Mouse (Mus musculus): ENCODE results near the gene Dnaaf2. TPM values are rescaled to one million over a fixed set of nuclear protein-coding genes. Genes with fewer than 3 reads are reported as not detected.
"Not testable (repeated sequence)": the region's sequence is repeated elsewhere in the genome, so short reads cannot be mapped to it uniquely, and the experiment has no call there.

The Dnaaf2 gene
- polyA plus RNA-seq, 2 experiments from 2014 or later = 2.5 to 2.8 TPM

DNA sequence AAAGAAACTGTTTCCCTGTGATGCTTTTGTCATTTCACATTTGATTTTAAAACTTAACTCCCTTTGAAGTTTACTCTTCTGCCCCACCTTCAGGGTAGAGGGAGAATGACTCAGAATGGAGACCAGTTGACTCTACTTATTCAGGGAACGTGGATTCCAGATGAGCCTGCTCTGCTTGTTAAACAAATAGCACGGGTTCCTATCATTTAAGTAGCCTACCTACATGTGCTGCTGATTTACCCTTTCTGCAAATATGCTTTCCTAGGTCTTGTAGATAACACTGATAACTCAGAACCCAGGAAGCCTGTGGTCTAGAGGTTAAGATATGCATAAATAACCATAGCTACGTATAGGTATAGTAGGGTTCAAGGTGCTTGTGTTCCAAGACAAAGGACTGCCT, 33.3 kb downstream of the Dnaaf2 start:
- peak; percentile 35 for ATAC-seq

DNA sequence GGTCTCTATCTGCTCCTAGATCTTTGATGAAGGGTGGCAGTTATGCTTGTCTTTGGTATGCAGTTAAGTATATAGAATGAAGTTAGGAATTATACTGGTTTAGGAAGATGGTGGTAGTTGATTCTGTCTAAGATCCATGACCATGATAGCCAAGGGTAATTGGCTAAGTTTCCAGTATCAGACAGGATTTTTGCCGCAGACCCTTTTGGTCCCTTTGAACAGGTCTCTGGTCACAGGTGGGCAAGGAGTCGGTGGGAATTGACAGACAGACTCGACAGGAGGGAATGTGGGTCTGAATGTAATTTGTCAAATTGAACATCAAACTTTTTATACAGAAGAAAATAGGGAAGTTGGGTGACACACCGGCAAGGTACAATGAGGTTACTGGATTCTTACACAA, 34.6 kb downstream of the Dnaaf2 start:
- ATAC-seq = not testable (repeated sequence)

DNA sequence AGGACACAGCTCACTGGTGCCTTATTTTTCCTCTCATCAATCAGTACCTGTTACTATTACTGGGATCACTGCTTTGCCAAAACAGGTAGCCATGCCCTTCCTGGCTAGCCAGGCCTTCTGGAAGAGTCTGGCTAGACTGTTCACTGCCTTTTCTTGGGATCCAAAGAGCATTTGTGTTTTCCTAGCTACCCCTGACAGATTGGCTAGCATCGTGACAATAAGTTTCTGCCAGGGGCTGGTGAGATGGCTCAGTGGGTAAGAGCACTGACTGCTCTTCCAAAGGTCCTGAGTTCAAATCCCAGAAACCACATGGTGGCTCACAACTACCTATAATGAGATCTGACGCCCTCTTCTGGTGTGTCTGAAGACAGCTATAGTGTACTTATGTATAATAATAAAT, 37.6 kb downstream of the Dnaaf2 start:
- ATAC-seq = not testable (repeated sequence)

DNA sequence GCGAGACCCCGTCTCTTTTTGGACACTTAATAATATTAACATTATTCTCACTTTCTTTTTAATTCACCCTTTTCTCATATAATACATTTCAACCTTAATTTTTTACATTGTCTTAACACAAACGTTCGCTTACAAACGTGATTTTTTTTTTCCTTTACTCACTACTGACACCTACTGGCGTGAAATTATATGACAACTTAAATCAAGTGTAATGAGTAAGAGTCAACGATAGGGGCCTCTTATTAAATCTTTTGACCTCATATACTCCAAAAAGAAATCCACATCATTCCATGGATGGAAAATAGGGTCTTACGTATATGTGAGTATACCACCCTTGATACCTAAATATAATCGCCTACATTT, 38.7 kb downstream of the Dnaaf2 start:
- ATAC-seq = peak; percentile 48

DNA sequence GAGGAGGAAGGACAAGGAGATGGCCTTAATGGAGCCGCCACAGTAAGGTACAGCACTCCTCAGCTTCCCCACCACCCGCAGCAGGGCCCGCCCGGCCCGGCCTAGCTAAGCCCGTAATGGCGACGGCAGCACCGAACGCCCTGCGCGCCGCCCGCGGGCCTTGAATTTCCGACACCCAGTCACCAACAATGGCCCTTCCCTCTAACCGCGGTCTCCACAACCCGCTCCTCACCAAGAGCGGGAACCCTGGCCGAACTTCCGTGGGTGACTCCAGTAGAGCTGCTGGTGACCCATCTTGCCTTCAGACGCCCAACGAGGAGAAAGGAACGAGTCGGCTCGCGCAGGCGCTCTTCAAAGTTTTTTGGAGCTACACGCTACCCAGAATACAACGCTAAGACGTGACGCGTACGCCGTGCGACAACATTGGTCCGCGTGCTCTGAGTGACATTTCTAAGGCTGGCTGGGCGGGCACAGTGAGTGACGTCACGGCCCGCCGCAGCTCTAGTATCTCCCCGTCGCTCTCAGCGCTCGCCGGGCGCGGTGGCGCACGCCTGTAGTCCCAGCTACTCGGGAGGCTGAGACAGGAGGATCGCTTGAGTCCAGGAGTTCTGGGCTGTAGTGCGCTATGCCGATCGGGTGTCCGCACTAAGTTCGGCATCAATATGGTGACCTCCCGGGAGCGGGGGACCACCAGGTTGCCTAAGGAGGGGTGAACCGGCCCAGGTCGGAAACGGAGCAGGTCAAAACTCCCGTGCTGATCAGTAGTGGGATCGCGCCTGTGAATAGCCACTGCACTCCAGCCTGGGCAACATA, 39.3 kb downstream of the Dnaaf2 start, which contains the start of gene Rps29:
TSS of gene Rps29 (minus strand) at position 422 of the 813 bp plus-strand sequence.
- ATAC-seq = peak; percentile 94

DNA sequence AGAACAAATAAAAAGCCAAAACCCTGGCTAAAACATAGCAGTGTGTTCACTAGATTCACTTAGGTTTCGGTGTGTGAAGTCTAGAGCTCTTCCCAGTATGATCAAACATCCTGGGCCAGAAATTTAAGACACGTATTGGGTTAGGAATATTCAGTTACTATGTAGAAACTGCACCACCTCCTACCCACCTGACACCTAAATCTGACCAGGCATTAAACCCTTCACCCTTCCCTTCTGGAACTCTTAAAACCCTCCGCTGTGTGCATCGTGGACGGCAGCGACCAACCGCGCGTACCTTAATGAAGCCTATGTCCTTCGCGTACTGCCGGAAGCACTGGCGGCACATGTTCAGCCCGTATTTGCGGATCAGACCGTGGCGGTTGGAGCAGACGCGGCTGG, 39.9 kb downstream of the Dnaaf2 start:
- ATAC-seq = peak; percentile 5

DNA sequence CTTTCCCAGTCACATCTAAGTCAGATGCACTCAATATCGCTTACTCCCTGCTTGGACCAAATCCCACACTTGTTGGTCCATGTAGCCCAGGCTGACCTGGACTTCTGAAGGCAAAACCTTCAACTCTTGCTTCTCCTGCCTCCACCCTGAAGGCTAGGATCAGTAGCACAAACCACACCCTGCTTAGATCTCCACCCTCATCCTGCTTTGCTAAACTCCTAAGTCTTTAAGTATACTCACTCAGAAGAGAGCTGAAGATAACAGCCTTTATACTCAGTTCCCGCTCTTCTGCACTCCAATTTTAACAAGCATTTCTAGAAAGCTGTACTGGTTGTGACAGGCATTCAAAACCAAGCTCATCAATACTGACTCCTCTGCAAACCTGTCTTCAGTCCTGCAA, 41.1 kb downstream of the Dnaaf2 start:
- ATAC-seq = no peak

DNA sequence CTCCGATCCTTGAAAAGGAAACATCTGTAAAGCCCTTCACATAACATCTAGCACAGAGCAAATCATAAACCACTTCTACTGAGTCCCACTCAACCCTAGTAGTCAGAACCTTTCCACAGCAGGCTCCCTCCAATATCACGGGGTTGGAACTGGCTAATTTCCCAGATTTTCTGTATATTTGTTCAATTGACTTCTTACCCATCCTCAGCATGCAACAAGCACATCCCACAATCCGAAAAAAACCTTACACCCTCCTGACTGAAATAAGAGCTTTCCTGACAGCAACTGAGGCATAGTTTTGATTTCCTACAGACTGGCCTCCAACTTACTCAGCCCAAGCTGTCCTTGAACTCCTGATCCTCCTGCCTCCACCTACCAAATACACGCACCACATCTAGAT, 41.8 kb downstream of the Dnaaf2 start:
- ATAC-seq = no peak

DNA sequence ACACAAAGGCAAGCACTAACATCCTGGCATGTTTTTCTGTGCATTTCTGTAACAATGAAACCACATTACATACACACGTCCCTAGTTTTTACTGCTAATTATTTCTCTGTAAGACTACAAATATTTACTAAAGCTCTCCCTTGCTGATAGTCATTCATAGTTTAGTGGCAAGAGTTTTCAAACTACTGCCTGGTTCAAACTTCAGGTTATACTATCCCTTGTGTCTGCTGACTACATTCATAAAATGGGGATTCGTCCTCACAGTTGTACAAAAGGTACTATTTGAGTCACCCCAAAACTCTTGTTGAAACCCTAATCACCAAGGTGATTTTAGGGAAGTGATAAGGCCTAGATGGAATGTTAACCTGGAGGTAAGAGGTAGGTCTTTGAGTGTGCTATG, 42.3 kb downstream of the Dnaaf2 start:
- no peak for ATAC-seq

DNA sequence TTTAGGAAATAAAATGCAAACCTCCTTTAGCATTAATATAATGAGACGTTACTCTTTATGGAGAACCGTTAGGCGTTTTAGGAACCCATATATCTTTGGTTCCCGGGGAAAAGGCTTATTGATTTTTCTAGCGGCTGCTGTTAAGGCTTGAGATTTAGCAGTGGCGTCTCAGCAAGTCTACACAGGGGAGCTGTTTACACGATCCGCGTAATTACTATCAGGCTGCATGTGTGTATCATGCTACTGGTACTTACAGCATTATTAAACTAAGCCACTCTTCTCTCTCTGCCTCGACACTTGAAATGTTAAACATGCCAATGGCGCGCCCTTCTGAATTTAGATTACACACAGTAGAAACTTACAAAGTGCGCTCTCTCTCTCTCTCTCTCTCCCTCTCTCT, 48.2 kb downstream of the Dnaaf2 start:
- ATAC-seq = no peak

DNA sequence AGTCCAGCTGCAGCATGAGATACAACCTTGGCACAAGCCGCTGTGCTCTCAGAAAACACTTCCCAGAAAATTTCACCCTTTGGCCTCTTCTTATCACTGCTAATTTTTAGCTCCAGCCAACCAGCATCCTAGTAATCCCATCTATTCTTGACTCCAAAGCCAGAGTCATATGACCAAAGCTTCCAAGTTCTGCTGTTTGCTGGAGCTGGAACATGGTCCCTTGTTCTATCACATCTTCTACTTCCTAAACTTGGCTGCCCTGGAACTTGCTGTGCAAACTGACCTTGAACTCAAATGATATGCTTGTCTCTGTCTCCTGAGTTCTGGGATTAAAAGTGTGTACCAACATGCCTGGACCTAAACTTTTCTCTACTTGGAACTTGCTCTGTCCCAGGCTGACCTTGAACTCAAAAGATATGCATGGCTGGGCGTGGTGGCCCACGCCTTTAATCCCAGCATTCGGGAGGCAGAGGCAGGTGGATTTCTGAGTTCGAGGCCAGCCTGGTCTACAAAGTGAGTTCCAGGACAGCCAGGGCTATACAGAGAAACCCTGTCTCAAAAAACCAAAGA, 51.0 kb downstream of the Dnaaf2 start:
- no peak for ATAC-seq

DNA sequence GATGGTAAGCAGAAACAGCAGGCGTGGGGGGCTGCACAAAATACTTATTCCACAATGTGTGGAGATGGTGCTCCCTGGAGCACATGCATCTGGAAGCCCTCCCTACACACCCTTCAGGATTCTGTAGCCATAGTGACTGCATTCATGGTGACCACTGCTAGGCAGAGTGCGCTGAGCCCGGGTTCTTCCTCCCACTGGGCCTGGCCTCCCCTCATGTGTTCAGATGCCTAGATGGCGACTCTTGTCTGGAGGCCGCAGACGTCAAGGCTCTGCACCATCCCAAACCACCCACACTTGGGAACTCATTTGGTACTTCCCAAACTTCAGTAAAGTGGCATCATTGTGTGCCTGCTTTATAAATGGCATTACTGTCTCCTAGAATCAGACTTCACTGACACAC, 54.8 kb downstream of the Dnaaf2 start:
- no peak for ATAC-seq

DNA sequence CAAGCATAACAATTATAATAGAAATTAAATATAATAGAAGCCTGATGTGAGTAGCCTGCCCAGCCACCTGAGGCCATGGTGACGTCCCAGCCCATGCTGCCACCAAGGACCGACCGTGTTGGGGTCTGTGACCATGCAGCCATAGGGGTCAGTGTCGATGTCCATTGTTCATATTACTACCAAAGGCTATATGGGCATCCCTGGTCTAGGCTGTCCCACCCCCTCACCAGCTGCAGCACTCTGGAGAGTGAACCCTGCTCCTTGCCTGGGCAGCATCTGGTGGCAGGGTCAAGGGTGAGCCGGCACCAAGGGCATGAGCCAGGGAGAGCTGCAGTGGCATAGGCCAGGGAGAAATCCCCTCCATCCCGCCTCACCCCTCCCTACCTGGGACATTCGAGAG, 58.4 kb downstream of the Dnaaf2 start:
- ATAC-seq = no peak

DNA sequence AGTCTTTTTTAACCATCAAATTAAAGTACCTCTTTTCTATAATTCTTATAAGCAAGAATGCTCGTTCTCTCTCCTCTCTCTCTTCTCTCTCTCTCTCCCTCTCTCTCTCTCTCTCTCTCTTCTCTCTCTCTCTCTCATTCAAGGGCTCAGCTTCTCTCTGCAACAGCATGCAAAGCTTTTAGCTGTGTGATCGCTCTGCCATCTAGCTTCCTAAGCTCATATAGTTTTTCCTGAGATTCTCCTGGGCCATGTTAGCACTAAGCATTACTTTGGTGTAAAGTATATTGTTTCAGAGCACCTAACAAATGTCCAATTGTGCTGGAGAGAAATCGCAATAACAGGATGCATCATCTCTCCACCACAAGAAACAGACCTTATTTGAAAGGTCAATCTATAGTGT, 59.0 kb downstream of the Dnaaf2 start:
- no peak for ATAC-seq

Other genes starting within 250 kb of the Dnaaf2 start
- 1,000 to 10,000 TPM; 2,079 to 4,258 TPM for gene Rps29, start 39.2 kb downstream of the Dnaaf2 start, polyA plus RNA-seq (2017; shearing (Covaris generic))
- gene Lrr1, start 29.6 kb downstream of the Dnaaf2 start, polyA plus RNA-seq (2017; shearing (Covaris generic)) = under 1 TPM; 0.70 to 0.71 TPM
- gene Rpl36al, start 14.3 kb downstream of the Dnaaf2 start, polyA plus RNA-seq (2017; shearing (Covaris generic)) = 100 to 1,000 TPM; 393 to 542 TPM
- 10 to 100 TPM in 1 of 2 experiments, 1 to 10 TPM in 1; 7.0 to 18.8 TPM for gene Mgat2, start 14.3 kb downstream of the Dnaaf2 start, polyA plus RNA-seq (2017; shearing (Covaris generic))
- 10 to 100 TPM in 1 of 2 experiments, 1 to 10 TPM in 1; 8.3 to 10.7 TPM for gene Gm49383, start 1.3 kb downstream of the Dnaaf2 start, polyA plus RNA-seq (2017; shearing (Covaris generic))
- 1 to 10 TPM; 8.1 to 8.9 TPM for gene Gm49384, start 5.8 kb upstream of the Dnaaf2 start, polyA plus RNA-seq (2017; shearing (Covaris generic))
- gene Pole2, start 29.8 kb upstream of the Dnaaf2 start, polyA plus RNA-seq (2017; shearing (Covaris generic)) = 1 to 10 TPM; 8.6 to 9.1 TPM
- gene Klhdc1, start 42.7 kb upstream of the Dnaaf2 start, polyA plus RNA-seq (2017; shearing (Covaris generic)) = 10 to 100 TPM; 15.1 to 20.3 TPM
- 10 to 100 TPM; 12.2 to 14.3 TPM for gene Klhdc2, start 98.3 kb upstream of the Dnaaf2 start, polyA plus RNA-seq (2017; shearing (Covaris generic))
- gene Nemf, start 158.7 kb upstream of the Dnaaf2 start, polyA plus RNA-seq (2017; shearing (Covaris generic)) = 100 to 1,000 TPM; 163 to 169 TPM
- gene Arf6, start 173.7 kb upstream of the Dnaaf2 start, polyA plus RNA-seq (2017; shearing (Covaris generic)) = 10 to 100 TPM; 27.8 to 79.0 TPM
- gene Gm9887, start 174.0 kb upstream of the Dnaaf2 start, polyA plus RNA-seq (2017; shearing (Covaris generic)) = under 1 TPM in 1 of 2 experiments, not detected in 1; 0.54 TPM

Measured in CD4-positive, CD25-positive, alpha-beta regulatory T cell, adult 4 months (primary cell).